Mouse (Mus musculus) hindbrain, embryonic 15.5 days (tissue): Measurements from ENCODE around the gene Prmt7. TPM values are rescaled to one million over a fixed set of nuclear protein-coding genes. Genes with fewer than 3 reads are reported as not detected.
A peak's percentile ranks its signal among the peaks of the same experiment; 100 is the strongest.

Source experiments
- ATAC-seq: fragments of 200-750 bp; cut with Nextera tagmentation; 2 replicates; pipeline ENCODE4 v1.8.0; 2017; ENCODE audit warnings: low read depth, moderate number of reproducible peaks, moderate TSS enrichment; ENCODE audit not compliant: low FRiP score
- H3K27ac ChIP-seq: fragments of 300-500 bp; sonication (generic); replicated peaks from 2 replicates; pipeline ENCODE4 v1.5.1; 2015; ENCODE audit warnings: mild to moderate bottlenecking, inconsistent platforms
- H3K27me3 ChIP-seq: fragments of 300-500 bp; sonication (generic); 2 replicates; pipeline ENCODE4 v1.6.1; 2015; ENCODE audit warnings: control low read depth, inconsistent platforms
- H3K36me3 ChIP-seq: fragments of 300-500 bp; sonication (generic); 2 replicates; pipeline ENCODE4 v1.6.1; 2015; ENCODE audit warnings: control low read depth, inconsistent platforms
- H3K4me1 ChIP-seq: fragments of 300-500 bp; sonication (generic); replicated peaks from 2 replicates; pipeline ENCODE4 v1.6.1; 2015; ENCODE audit warnings: control low read depth, inconsistent platforms
- H3K4me2 ChIP-seq: fragments of 300-500 bp; sonication (generic); 2 replicates; pipeline ENCODE4 v1.6.1; 2015; ENCODE audit warnings: moderate library complexity, mild to moderate bottlenecking, inconsistent platforms
- H3K4me3 ChIP-seq: fragments of 300-500 bp; sonication (generic); 2 replicates; pipeline ENCODE4 v1.5.1; 2015; ENCODE audit warnings: mild to moderate bottlenecking, inconsistent platforms
- H3K9ac ChIP-seq: fragments of 300-500 bp; sonication (generic); 2 replicates; pipeline ENCODE4 v1.6.1; 2015; ENCODE audit warnings: inconsistent platforms
- H3K9me3 ChIP-seq: fragments of 300-500 bp; sonication (generic); 2 replicates; pipeline ENCODE4 v1.6.1; 2016; ENCODE audit warnings: control low read depth, inconsistent platforms
- WGBS: fragments of 180-500 bp; shearing (Covaris S2); methylation state at CpG from one replicate; pipeline ENCODE4 v1.1.7; 2015; 5-methylcytosine and 5-hydroxymethylcytosine counted together
- polyA plus RNA-seq: library from polyadenylated mRNA; unstranded; fragments of >200 nt; fragmentation: Nextera tagmentation; extraction: Ambion mirVana; gene quantifications from 2 replicates; pipeline ENCODE4 v1.2.1, GENCODE M21; 2015

The Prmt7 gene
- polyA plus RNA-seq, 1 experiment from 2014 or later: 59.9 TPM

DNA sequence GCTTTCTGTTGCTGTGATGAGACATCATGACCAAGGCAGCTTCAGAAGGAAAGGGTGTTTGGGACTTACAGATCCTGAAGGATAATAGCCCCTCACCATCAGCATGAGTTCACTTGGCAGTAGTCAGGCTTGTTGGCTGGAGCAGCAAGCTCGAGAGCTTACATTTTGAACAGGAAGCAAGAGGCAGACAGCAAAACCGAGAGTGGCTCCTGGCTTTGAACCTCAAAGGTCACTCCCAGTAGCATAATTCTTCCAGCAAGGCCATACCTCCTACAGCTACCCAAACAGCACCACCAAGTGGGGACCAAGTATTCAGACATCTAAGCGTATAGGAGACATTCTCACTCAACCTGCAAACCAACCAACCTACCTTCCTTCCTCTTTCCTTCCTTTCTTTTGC is 22.0 kb downstream of the Prmt7 start:
- no peaks in the 10 kb centered on the region for H3K27me3 ChIP-seq
- no peaks in the 10 kb centered on the region for H3K9me3 ChIP-seq
- 73% methylated on average over 3 of the region's 3 CpGs for WGBS
- no peak overlapping the region for H3K4me2 ChIP-seq
- no peaks in the 10 kb centered on the region for H3K4me1 ChIP-seq
- no peak overlapping the region for H3K4me3 ChIP-seq
- no peak for ATAC-seq
- no peak overlapping the region for H3K27ac ChIP-seq
- peaks cover 41% of the 10 kb centered on the region for H3K36me3 ChIP-seq
- no peak overlapping the region for H3K9ac ChIP-seq

DNA sequence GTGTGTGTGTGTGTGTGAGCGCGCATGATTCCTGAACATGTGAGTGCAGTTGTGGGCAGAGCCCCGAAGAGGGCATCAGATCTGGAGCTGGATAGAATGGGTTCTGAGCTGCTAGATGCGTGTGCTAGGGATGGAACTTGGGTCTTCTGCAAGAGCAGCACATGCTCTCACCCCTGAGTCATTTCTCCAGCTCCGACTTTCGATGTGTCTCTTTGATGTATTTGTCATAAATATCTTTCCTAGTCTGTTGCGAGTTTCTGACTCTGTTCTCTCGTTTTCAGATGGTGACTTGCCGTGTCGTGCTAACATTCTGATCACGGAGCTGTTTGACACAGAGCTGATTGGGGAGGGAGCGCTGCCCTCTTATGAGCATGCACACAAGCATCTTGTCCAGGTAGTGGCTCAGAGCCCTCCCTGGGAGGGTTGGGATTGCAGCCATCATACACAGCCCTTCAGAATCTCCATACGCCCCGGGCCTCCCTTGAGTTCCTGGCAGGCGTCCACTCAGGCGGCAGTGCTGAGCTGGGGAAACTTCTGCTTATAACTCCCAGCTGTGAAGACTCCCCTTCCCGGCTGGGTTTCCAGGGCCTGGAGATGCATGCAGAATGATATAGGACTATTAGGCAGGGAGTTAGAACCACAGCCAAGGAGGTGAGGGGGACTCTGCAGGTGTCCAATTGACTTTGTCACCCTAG is 24.0 kb downstream of the Prmt7 start:
- Histone ChIP-seq H3K27me3 (no peaks in the 10 kb centered on the region), H3K9me3 (no peaks in the 10 kb centered on the region), H3K9ac (no peak overlapping the region), H3K36me3 (peaks cover 28% of the 10 kb centered on the region), H3K4me3 (no peak overlapping the region), H3K4me2 (no peak overlapping the region), H3K27ac (no peak overlapping the region), H3K4me1 (no peaks in the 10 kb centered on the region)
- no peak for ATAC-seq
- 91% methylated on average over 17 of the region's 17 CpGs for WGBS

DNA sequence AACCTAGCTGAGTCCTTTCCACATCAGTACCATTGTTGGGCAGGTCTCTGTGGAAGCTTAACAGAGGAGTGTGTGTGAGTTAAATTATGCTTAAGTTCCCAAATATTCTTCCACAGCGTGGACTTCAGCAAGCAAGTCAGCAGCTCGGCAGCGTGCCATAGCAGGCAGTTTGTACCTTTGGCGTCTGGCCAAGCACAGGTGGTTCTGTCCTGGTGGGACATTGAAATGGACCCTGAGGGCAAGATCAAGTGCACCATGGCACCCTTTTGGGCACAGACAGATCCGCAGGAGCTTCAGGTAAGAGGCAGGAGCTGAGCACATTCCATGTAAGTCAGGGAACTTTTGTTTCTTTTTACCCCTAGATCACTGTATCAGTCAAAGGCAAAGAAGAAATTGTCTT is 26.4 kb downstream of the Prmt7 start:
- Histone ChIP-seq H3K4me3 (no peak overlapping the region), H3K4me1 (no peaks in the 10 kb centered on the region), H3K27me3 (no peaks in the 10 kb centered on the region), H3K27ac (no peak overlapping the region), H3K9me3 (no peaks in the 10 kb centered on the region), H3K9ac (no peak overlapping the region), H3K36me3 (peaks cover 23% of the 10 kb centered on the region), H3K4me2 (no peak overlapping the region)
- ATAC-seq: no peak
- 84% methylated on average over 5 of the region's 5 CpGs for WGBS

DNA sequence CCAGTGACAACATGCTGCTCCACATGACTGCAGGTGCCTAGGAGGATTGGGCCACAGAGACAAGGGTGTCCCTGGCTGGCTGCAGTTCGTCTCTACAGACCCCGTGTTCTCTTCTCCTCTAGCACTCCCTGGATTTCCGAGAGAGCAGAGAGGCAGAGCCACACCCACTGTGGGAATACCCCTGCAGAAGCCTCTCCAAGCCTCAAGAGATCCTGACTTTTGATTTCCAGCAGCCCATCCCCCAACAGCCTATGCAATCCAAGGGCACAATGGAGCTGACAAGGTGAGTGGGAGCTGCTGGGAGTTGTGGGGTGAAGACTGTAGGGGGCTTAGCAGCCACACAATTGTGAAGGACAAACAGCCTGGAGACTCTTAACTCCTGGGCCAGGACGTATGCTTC is 39.5 kb downstream of the Prmt7 start:
- Histone ChIP-seq H3K27ac (peak overlapping the region; percentile 53; the same call in 1 of the 2 replicates), H3K9ac (no peak overlapping the region), H3K4me1 (peaks cover 5% of the 10 kb centered on the region; the same call in 1 of the 2 replicates), H3K4me2 (no peak overlapping the region), H3K9me3 (no peaks in the 10 kb centered on the region), H3K36me3 (peaks cover 58% of the 10 kb centered on the region), H3K4me3 (no peak overlapping the region), H3K27me3 (no peaks in the 10 kb centered on the region)
- ATAC-seq: no peak
- 66% methylated on average over 4 of the region's 4 CpGs for WGBS

DNA sequence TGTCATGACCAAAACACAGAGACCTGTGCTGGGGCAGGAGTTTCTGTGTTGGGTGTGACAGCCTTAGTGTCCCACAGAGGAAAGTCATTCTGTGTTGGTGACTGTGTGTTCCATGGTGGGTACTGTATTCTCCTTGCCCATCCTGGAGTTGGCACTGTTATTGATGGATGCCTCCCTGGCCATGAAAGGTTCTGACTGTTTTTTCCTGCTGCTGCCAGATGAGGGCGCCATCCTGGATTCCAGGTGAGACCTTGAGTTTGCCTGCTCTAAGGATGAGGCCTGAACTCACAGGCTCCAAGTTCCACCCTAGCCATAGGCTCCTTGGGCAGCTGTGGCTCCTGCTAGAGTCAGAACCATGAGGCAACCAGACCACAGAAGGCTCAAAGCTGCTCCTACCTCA is 47.4 kb downstream of the Prmt7 start:
- Histone ChIP-seq H3K4me3 (no peak overlapping the region), H3K4me2 (no peak overlapping the region), H3K36me3 (peaks cover 47% of the 10 kb centered on the region), H3K9me3 (no peaks in the 10 kb centered on the region), H3K9ac (no peak overlapping the region), H3K27me3 (no peaks in the 10 kb centered on the region), H3K4me1 (peaks cover 5% of the 10 kb centered on the region; the same call in 1 of the 2 replicates), H3K27ac (no peak overlapping the region)
- no peak for ATAC-seq
- 43% methylated on average over 1 of the region's 1 CpGs for WGBS

DNA sequence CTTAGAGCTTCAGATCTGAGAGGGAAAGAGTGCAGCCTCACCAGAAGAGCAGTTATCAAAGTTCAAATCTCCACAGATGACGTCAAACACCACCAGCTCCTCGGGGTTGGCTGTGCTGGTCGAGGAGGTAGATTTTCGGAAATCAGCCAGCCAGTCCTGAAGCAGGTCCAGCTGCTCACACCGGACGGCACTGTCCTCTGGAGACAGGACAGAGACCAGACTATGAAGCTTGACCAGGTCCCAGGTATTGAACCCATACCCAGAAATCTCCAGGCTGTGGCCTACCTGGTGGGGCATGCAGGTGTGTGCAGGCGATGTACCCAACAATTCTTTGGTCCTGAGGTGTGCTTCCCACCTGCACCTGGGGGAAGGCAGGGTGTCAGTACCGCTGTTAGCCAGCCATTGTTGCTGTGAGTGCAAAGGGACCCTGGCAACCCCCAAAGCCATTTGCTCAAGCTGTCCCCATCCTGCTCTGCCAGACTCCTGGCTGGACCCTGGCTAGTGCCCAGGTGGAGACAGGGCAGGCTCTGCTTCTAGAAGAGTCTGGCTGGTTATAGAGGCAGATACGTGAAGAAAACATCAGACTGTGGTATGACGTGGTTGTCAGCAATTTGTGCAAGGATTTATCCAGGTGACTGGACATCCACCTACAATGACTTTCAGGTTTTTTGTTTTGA is 49.0 kb downstream of the Prmt7 start:
- no peaks in the 10 kb centered on the region for H3K27me3 ChIP-seq
- no peak overlapping the region for H3K4me2 ChIP-seq
- no peaks in the 10 kb centered on the region for H3K9me3 ChIP-seq
- H3K4me1 ChIP-seq: peaks cover 9% of the 10 kb centered on the region
- H3K27ac ChIP-seq: no peak overlapping the region
- H3K36me3 ChIP-seq: peaks cover 41% of the 10 kb centered on the region
- no peak overlapping the region for H3K9ac ChIP-seq
- 92% methylated on average over 10 of the region's 10 CpGs for WGBS
- H3K4me3 ChIP-seq: no peak overlapping the region
- no peak for ATAC-seq

DNA sequence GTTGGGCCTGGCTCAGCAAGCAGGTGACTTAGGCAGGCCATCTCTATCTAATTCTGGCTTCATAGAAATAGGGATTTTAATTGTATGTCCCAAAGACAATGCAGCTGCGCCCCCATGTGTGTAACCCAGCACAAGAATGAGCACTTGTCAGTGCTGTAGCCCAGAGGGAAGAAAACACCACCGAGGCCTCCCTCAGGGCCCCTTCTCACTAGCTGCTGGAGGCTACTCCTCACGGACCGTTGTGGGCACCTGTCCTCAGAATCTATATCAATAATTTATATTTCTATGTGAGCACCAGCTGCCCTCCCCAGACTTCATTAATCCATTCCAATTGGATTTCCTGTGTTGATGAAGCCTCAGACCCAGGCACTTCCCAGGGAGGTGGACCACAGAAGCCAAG is 50.2 kb downstream of the Prmt7 start:
- WGBS: 63% methylated on average over 4 of the region's 4 CpGs
- H3K27me3 ChIP-seq: no peaks in the 10 kb centered on the region
- H3K4me3 ChIP-seq: no peak overlapping the region
- H3K4me1 ChIP-seq: peaks cover 9% of the 10 kb centered on the region
- H3K36me3 ChIP-seq: peaks cover 38% of the 10 kb centered on the region
- H3K27ac ChIP-seq: no peak overlapping the region
- ATAC-seq: no peak
- H3K4me2 ChIP-seq: no peak overlapping the region
- no peaks in the 10 kb centered on the region for H3K9me3 ChIP-seq
- no peak overlapping the region for H3K9ac ChIP-seq

DNA sequence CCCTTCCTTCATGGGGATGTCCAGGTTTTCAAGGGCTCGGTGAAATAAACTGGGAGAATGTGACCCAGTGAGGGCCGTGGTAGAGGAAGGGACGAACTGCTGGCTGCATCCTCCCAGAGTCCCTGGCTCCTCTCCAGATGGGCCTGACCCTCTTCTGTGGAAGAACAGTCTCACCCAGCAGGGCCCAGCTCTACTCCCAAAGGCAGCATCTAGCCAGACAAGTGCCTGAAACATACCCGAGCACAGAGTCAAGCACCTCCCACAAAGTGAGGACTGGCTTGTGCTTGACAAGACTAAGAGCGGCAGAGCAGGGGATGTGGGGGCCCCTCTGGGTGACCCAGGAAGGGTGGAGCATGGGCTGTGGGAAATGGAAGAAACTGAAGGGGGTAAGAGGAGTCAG is 51.6 kb downstream of the Prmt7 start:
- Histone ChIP-seq H3K9ac (no peak overlapping the region), H3K4me3 (no peak overlapping the region), H3K27me3 (no peaks in the 10 kb centered on the region), H3K9me3 (no peaks in the 10 kb centered on the region), H3K4me2 (no peak overlapping the region), H3K4me1 (peaks cover 9% of the 10 kb centered on the region), H3K27ac (no peak overlapping the region), H3K36me3 (peaks cover 34% of the 10 kb centered on the region)
- WGBS: 60% methylated on average over 5 of the region's 5 CpGs
- ATAC-seq: no peak

DNA sequence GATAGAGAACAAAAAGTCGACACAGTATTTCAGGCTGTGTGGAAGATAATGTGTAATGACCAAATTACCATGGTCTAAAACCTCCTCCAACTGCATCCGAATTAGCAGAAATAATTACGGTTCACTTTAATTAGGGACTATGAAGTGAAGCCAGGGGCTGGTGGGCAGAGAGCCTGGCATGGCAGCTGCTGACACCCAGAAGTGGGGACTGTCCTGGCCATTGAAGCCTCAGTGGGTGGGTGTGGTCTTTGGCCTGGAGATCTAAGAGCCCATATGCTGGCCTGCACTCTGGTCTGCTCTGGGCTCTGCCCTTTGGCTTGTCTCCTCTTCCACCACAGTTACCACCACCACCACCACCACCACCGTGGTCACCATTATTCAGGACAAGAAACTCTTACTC is 53.2 kb downstream of the Prmt7 start:
- H3K36me3 ChIP-seq: peaks cover 28% of the 10 kb centered on the region
- 0 out of 2 replicates have a peak overlapping the region, but pooled peaks have one; percentile 23 for H3K27ac ChIP-seq
- no peaks in the 10 kb centered on the region for H3K27me3 ChIP-seq
- ATAC-seq: peak; percentile 17; the same call in 1 of the 2 replicates
- peaks cover 12% of the 10 kb centered on the region for H3K4me1 ChIP-seq
- H3K4me3 ChIP-seq: no peak overlapping the region
- H3K4me2 ChIP-seq: no peak overlapping the region
- 73% methylated on average over 4 of the region's 4 CpGs for WGBS
- no peak overlapping the region for H3K9ac ChIP-seq
- no peaks in the 10 kb centered on the region for H3K9me3 ChIP-seq

DNA sequence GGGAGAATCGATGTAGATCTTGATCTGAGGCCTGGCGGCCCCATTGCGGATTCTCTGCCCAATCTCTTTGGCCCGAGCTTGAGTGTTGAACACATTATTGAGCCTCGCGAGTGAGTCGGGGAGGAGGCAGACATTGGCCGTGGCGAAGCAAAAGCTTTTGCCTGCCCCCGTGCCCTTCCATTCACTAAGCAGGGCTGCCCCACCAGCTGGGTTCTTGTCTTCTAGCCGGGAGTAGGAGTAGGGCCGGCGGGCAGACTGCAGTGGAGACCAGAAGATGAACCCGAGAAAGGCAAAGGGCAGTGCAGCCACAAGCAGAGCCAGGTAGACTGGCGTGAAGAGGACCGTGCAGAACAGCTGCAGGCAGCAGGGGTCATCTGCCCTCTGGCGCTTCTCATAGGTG is 54.7 kb downstream of the Prmt7 start:
- Histone ChIP-seq H3K27me3 (no peaks in the 10 kb centered on the region), H3K4me1 (peaks cover 27% of the 10 kb centered on the region), H3K4me2 (no peak overlapping the region), H3K27ac (no peak overlapping the region), H3K36me3 (peaks cover 17% of the 10 kb centered on the region), H3K4me3 (no peak overlapping the region), H3K9ac (no peak overlapping the region), H3K9me3 (no peaks in the 10 kb centered on the region)
- WGBS: 77% methylated on average over 17 of the region's 17 CpGs
- ATAC-seq: no peak

DNA sequence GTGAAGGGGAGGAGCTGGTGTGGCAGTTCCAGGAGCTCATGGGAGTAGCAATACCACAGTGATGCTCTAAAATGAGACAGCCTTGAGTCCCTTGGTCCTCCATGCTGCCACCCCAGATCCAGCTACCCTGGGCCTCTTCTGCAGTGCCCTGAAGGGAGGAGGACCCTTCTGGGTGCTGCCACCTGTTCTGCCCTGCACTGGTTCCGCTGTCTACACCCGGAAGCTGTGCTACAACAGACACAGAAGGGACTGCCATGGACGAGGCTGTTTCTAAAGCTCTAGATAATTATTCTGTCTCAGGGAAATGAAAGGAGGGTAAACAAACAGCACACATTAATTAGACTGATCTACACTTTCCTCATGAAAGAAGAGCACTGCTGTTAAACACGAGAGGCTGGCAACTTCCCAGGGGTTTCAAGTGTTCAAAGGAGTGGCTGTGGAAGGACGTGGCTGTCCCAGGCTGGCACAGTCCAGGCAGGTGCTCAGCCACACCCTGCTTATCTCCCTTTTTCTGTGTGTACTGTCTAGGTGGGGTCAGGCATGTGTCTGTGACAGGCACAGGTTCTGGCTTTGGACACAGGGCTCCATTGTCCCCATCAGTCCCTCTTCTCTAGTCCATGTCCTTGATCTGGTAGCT is 58.1 kb downstream of the Prmt7 start:
- Histone ChIP-seq H3K9ac (no peak overlapping the region), H3K9me3 (no peaks in the 10 kb centered on the region), H3K4me2 (no peak overlapping the region), H3K4me1 (peaks cover 39% of the 10 kb centered on the region), H3K36me3 (peaks cover 15% of the 10 kb centered on the region), H3K27me3 (no peaks in the 10 kb centered on the region), H3K27ac (no peak overlapping the region), H3K4me3 (no peak overlapping the region)
- 44% methylated on average over 5 of the region's 5 CpGs for WGBS
- no peak for ATAC-seq

DNA sequence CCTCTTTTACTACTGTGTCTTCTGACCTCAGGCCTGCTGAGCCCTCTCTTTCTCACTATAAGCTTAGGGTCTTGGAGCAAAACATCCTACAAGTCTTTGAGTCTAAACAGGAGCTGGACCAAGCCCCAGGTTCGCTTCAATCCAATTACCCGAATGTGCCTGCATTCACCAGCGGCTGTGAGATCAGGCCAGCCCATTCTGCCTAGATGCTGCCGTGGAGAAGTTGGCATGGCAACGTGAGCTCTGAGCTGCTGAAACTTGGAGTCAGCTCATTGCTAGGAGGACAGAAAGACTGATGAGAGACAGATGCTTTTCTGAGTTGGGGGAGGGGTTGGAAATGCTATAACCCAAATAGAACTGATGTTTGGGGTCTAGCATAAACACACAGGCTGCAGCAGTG is 60.1 kb downstream of the Prmt7 start:
- peak; percentile 60; the same call in 1 of the 2 replicates for ATAC-seq
- Histone ChIP-seq H3K36me3 (no peaks in the 10 kb centered on the region), H3K9me3 (no peaks in the 10 kb centered on the region), H3K27me3 (no peaks in the 10 kb centered on the region), H3K4me1 (peaks cover 39% of the 10 kb centered on the region), H3K4me2 (no peak overlapping the region), H3K4me3 (no peak overlapping the region), H3K9ac (no peak overlapping the region), H3K27ac (peak overlapping the region; percentile 67)
- 5% methylated on average over 5 of the region's 5 CpGs for WGBS
